Mouse (Mus musculus): ENCODE data around the gene Sphkap.
A peak's percentile ranks its signal among the peaks of the same experiment; 100 is the strongest.

Gene Sphkap

GRCm38 (mm10) chr1:83408021-83408464 is at the start of gene Sphkap:
Gene Sphkap, minus strand, starts transcription at chr1:83408200.
- peak; percentile 14 for DNase-seq

- no peak for DNase-seq
Observed at GRCm38 (mm10) chr1:83451291-83451690, 43.3 kb upstream of the Sphkap start.

GRCm38 (mm10) chr1:83440422-83440821 is 32.4 kb upstream of the Sphkap start:
- DNase-seq, result no peak

GRCm38 (mm10) chr1:83433932-83434331 is 25.9 kb upstream of the Sphkap start:
- no peak for DNase-seq

- DNase-seq, result no peak
Observed at GRCm38 (mm10) chr1:83429866-83430265, 21.9 kb upstream of the Sphkap start.

- no peak for DNase-seq
Observed at GRCm38 (mm10) chr1:83407616-83408015, 384 bp downstream of the Sphkap start.

- no peak for DNase-seq
Observed at GRCm38 (mm10) chr1:83406882-83407549, 984 bp downstream of the Sphkap start.

GRCm38 (mm10) chr1:83401079-83401478 is 6.9 kb downstream of the Sphkap start:
- no peak for DNase-seq

- no peak for DNase-seq
Observed at GRCm38 (mm10) chr1:83396284-83396683, 11.7 kb downstream of the Sphkap start.

GRCm38 (mm10) chr1:83395559-83395958 is 12.4 kb downstream of the Sphkap start:
- DNase-seq, result peak; percentile 2

- DNase-seq, result no peak
Observed at GRCm38 (mm10) chr1:83389419-83389818, 18.6 kb downstream of the Sphkap start.

GRCm38 (mm10) chr1:83377404-83377803 is 30.6 kb downstream of the Sphkap start:
- DNase-seq, result no peak

- no peak for DNase-seq
Observed at GRCm38 (mm10) chr1:83366456-83366855, 41.5 kb downstream of the Sphkap start.

GRCm38 (mm10) chr1:83362168-83362567 is 45.8 kb downstream of the Sphkap start:
- no peak for DNase-seq

- DNase-seq, result peak; percentile 33
Observed at GRCm38 (mm10) chr1:83346453-83346852, 61.5 kb downstream of the Sphkap start.

- DNase-seq, result peak; percentile 21
Observed at GRCm38 (mm10) chr1:83345572-83345971, 62.4 kb downstream of the Sphkap start.

GRCm38 (mm10) chr1:83345069-83345468 is 62.9 kb downstream of the Sphkap start:
- no peak for DNase-seq

GRCm38 (mm10) chr1:83342726-83343250 is 65.2 kb downstream of the Sphkap start:
- no peak for DNase-seq

GRCm38 (mm10) chr1:83339358-83339757 is 68.6 kb downstream of the Sphkap start:
- DNase-seq, result no peak

GRCm38 (mm10) chr1:83316917-83317316 is 91.1 kb downstream of the Sphkap start:
- DNase-seq, result no peak

GRCm38 (mm10) chr1:83315146-83315545 is 92.9 kb downstream of the Sphkap start:
- no peak for DNase-seq

GRCm38 (mm10) chr1:83311607-83312295 is 96.2 kb downstream of the Sphkap start:
- DNase-seq, result no peak

- no peak for DNase-seq
Observed at GRCm38 (mm10) chr1:83297137-83298076, 110.6 kb downstream of the Sphkap start.
